Mouse (Mus musculus): ENCODE measurements at regions not wholly inside any gene's neighbourhood (a gene's known extent, or its start where the extent isn't known, plus 50 kb on each side); places are given as distances from the start of the nearest gene placed in this dataset.
A peak's percentile ranks its signal among the peaks of the same experiment; 100 is the strongest.
"Not testable (repeated sequence)": the region's sequence is repeated elsewhere in the genome, so short reads cannot be mapped to it uniquely, and the experiment has no call there.

DNA sequence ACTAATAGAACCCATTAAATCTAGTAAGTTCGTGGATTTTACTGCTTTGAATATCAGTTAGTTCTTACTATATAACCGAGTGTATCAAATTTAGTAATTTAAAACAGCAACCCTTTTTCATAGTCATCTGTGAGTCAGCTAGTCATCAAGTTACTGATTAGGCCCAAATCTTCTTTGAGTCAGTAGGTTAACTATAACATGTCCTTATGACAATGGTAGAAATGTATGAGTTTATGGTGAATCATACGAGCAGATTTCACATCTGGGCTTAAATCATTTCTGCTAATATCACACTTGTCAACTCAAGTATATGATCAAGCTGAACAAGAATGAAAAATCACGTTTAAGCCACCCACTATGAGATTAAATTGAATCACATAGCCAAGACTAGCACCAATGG lies 226.7 kb upstream of the Arx start:
- H3K27ac ChIP-seq (ENCODE audit: low read depth, low read length), result no peak overlapping the region
- no peaks in the 10 kb centered on the region for H3K9me3 ChIP-seq (ENCODE audit: control insufficient read depth, low read length)
- H3K27me3 ChIP-seq (ENCODE audit: control insufficient read depth, insufficient read depth, low read length), result no peaks in the 10 kb centered on the region
- H3K4me1 ChIP-seq (ENCODE audit: control insufficient read depth, insufficient read depth, low read length), result no peaks in the 10 kb centered on the region
- ATAC-seq (ENCODE audit: low read depth), result no peak
- WGBS, result 73% methylated on average over 4 of the region's 4 CpGs
- H3K4me3 ChIP-seq (ENCODE audit: low read depth, low read length), result no peak overlapping the region
- H3K4me2 ChIP-seq (ENCODE audit: low read depth, low read length), result no peak overlapping the region
- H3K36me3 ChIP-seq (ENCODE audit: control insufficient read depth, insufficient read depth, low read length), result no peaks in the 10 kb centered on the region
- H3K9ac ChIP-seq (replicated peaks; ENCODE audit: low read depth, low read length), result no peak overlapping the region

DNA sequence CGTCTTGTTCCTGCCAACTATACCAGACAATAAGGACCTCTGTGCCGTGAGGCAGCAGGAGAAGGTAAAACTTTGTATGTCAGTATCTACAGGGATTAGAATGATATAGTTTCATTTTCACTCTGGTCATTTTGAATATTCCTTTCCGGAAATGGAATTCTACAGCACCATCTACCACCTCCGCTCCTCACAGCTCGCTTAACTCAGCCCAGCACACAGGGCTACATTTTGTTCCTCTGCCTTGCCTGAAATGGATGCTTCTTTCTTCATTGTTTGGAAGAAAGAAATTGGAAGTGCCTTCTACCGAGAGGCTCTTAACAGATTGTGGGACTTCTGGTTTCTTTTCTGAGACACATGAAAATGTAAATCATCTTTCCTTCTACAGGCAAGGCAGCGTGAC lies 217.4 kb upstream of the Arx start:
- no peak for ATAC-seq (ENCODE audit: low read depth)

DNA sequence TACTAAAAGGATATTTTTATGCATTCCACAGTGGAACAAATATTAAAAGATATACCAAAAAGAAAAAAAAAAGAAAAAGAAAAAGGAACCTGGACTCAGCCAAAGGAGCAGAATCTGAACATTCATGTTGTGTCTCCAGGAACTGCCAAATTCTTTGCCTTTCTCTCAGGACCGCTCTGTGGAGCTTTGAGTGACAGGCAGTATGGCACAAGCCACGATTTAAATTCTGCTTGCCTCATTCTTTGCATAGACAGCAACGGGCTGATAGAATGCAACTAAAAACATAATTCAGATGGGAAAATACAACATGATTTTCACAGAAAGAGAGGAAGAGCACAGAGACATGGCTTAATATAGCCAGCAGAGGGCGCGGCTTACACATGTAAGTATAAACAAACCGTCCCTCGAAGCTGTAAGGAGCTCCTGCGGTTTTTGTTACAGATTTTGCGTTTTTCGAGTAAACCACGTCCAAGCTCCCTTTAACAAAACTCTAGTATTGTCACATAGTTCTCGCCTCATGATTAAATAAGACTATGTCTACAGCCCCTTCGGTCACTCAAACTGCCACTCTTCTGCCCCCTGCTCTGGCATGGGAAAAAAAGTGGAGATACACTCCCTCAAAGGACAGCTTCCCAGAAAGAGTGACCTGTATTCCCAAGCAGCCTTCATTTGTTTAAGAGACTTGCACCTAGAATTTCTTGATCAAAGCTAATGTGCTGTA lies 216.5 kb upstream of the Arx start:
- Histone ChIP-seq H3K9ac (replicated peaks; ENCODE audit: low read depth, low read length) (no peak overlapping the region), H3K4me2 (ENCODE audit: low read depth, low read length) (peak overlapping the region; percentile 37; the same call in 1 of the 2 replicates), H3K4me3 (ENCODE audit: low read depth, low read length) (no peak overlapping the region), H3K4me1 (ENCODE audit: control insufficient read depth, insufficient read depth, low read length) (no peaks in the 10 kb centered on the region), H3K27ac (ENCODE audit: low read depth, low read length) (no peak overlapping the region), H3K27me3 (ENCODE audit: control insufficient read depth, insufficient read depth, low read length) (no peaks in the 10 kb centered on the region), H3K9me3 (ENCODE audit: control insufficient read depth, low read length) (no peaks in the 10 kb centered on the region), H3K36me3 (ENCODE audit: control insufficient read depth, insufficient read depth, low read length) (no peaks in the 10 kb centered on the region)
- peak; percentile 68; the same call in 1 of the 2 replicates for ATAC-seq (ENCODE audit: low read depth)
- WGBS, result 11% methylated on average over 13 of the region's 13 CpGs

More for the DNA sequence above, 217.4 kb upstream of the Arx start:
- no peak overlapping the region for H3K27ac ChIP-seq (ENCODE audit: low read depth, low read length)
- H3K4me3 ChIP-seq (ENCODE audit: low read depth, low read length), result no peak overlapping the region
- H3K4me2 ChIP-seq (ENCODE audit: low read depth, low read length), result no peak overlapping the region
- no peaks in the 10 kb centered on the region for H3K27me3 ChIP-seq (ENCODE audit: control insufficient read depth, insufficient read depth, low read length)
- no peaks in the 10 kb centered on the region for H3K36me3 ChIP-seq (ENCODE audit: control insufficient read depth, insufficient read depth, low read length)
- no peaks in the 10 kb centered on the region for H3K9me3 ChIP-seq (ENCODE audit: control insufficient read depth, low read length)
- WGBS, result 62% methylated on average over 7 of the region's 7 CpGs
- no peaks in the 10 kb centered on the region for H3K4me1 ChIP-seq (ENCODE audit: control insufficient read depth, insufficient read depth, low read length)
- no peak overlapping the region for H3K9ac ChIP-seq (replicated peaks; ENCODE audit: low read depth, low read length)

DNA sequence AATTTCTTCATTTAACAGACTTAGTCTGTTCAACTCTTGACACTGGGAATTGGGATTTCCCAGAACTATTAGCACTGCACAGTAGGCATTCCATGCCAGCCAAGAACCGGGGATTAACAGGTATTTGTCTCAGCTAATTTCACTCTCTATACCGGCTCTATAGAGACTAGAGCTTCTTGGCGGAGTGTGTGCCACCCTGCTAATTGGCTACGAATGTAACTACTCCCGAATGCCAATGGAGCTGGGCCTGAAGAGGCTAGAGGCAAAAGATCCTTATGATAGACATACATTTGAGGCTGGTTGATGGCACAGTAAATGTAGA lies 216.0 kb upstream of the Arx start:
- H3K27me3 ChIP-seq (ENCODE audit: control insufficient read depth, insufficient read depth, low read length), result no peaks in the 10 kb centered on the region
- H3K9me3 ChIP-seq (ENCODE audit: control insufficient read depth, low read length), result no peaks in the 10 kb centered on the region
- no peak overlapping the region for H3K4me3 ChIP-seq (ENCODE audit: low read depth, low read length)
- no peak overlapping the region for H3K4me2 ChIP-seq (ENCODE audit: low read depth, low read length)
- H3K27ac ChIP-seq (ENCODE audit: low read depth, low read length), result no peak overlapping the region
- no peak overlapping the region for H3K9ac ChIP-seq (replicated peaks; ENCODE audit: low read depth, low read length)
- 50% methylated on average over 5 of the region's 5 CpGs for WGBS
- no peaks in the 10 kb centered on the region for H3K36me3 ChIP-seq (ENCODE audit: control insufficient read depth, insufficient read depth, low read length)
- ATAC-seq (ENCODE audit: low read depth), result 0 out of 2 replicates have a peak, but pooled peaks have one; percentile 34
- H3K4me1 ChIP-seq (ENCODE audit: control insufficient read depth, insufficient read depth, low read length), result no peaks in the 10 kb centered on the region

DNA sequence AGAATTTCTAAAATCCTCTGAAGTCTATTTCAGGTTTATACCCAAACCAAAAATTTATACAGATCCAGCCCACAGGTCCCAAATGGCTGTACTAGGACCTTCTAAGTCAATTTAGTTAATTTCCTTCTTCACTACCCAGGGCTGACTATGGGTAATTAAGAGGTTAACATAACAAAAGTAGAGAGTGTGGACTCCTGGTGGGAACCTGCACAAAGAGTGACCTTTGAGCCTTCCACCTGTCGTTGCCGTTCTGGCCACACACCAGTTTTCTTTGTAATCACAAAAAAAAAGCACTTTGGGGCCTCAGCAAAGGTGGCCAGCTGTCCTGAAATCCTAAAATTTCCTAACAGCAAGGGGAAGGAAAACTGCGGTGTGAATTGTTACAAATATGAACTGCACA lies 197.3 kb upstream of the Arx start:
- Histone ChIP-seq H3K9ac (replicated peaks; ENCODE audit: low read depth, low read length) (no peak overlapping the region), H3K9me3 (ENCODE audit: control insufficient read depth, low read length) (no peaks in the 10 kb centered on the region), H3K36me3 (ENCODE audit: control insufficient read depth, insufficient read depth, low read length) (no peaks in the 10 kb centered on the region), H3K4me3 (ENCODE audit: low read depth, low read length) (no peak overlapping the region), H3K4me1 (ENCODE audit: control insufficient read depth, insufficient read depth, low read length) (no peaks in the 10 kb centered on the region), H3K27me3 (ENCODE audit: control insufficient read depth, insufficient read depth, low read length) (no peaks in the 10 kb centered on the region), H3K4me2 (ENCODE audit: low read depth, low read length) (no peak overlapping the region), H3K27ac (ENCODE audit: low read depth, low read length) (no peak overlapping the region)
- 24% methylated on average over 3 of the region's 3 CpGs for WGBS
- ATAC-seq (ENCODE audit: low read depth), result no peak

DNA sequence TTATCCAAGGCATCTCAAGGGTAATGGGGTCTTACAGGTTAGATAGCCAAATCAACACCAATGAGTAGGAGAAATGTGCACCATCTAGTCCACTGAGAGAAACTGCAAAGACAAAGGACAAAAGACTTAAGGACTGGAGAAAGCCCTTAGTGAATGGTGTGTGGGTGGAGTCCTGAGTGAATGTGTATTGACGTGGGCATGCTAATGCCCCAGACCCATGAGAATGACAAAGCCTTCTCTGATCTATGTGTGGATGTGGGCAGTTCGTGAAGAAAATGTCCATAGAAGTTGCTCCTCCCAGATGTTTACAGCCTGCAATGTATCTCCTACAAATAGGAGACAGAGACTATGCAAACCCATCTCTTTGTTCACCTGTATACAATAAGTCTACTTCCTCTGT lies 188.7 kb upstream of the Arx start:
- Histone ChIP-seq H3K4me3 (ENCODE audit: low read depth, low read length) (no peak overlapping the region), H3K4me2 (ENCODE audit: low read depth, low read length) (no peak overlapping the region), H3K4me1 (ENCODE audit: control insufficient read depth, insufficient read depth, low read length) (no peaks in the 10 kb centered on the region), H3K9ac (replicated peaks; ENCODE audit: low read depth, low read length) (no peak overlapping the region), H3K27ac (ENCODE audit: low read depth, low read length) (no peak overlapping the region), H3K9me3 (ENCODE audit: control insufficient read depth, low read length) (no peaks in the 10 kb centered on the region), H3K27me3 (ENCODE audit: control insufficient read depth, insufficient read depth, low read length) (no peaks in the 10 kb centered on the region), H3K36me3 (ENCODE audit: control insufficient read depth, insufficient read depth, low read length) (no peaks in the 10 kb centered on the region)
- no peak for ATAC-seq (ENCODE audit: low read depth)
- 42% methylated on average over 2 of the region's 2 CpGs for WGBS

DNA sequence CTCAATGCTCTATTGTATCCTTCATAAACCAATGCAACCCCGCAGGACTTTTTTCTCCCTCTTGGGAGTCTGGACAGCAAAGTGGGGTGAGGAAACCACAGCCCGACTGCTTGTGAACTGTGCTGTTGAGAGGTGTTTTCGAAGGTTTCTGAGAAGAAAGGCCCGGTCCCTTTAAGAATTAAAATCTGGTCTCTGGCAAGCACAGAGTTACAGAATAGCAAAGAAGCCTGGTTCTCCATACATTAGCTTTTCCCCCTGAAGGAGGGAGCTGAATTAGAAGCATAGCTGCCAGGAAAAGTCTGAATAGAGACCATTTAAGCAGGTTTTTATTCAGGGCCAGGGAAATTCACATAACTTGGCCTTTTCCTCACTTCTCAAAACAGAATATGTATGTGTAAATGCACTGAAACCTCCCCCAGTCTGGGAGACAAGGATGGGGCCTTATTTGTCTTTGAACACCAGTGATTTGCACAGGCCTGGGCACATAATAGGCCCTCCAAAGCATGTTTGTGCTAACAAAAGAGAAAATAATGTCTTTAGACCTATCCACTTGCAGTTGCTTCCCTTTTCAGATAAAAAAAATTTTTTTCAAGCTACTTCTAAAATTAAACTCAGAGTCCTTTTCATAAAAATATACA lies 178.2 kb upstream of the Arx start:
- Histone ChIP-seq H3K9ac (replicated peaks; ENCODE audit: low read depth, low read length) (no peak overlapping the region), H3K4me3 (ENCODE audit: low read depth, low read length) (no peak overlapping the region)

DNA sequence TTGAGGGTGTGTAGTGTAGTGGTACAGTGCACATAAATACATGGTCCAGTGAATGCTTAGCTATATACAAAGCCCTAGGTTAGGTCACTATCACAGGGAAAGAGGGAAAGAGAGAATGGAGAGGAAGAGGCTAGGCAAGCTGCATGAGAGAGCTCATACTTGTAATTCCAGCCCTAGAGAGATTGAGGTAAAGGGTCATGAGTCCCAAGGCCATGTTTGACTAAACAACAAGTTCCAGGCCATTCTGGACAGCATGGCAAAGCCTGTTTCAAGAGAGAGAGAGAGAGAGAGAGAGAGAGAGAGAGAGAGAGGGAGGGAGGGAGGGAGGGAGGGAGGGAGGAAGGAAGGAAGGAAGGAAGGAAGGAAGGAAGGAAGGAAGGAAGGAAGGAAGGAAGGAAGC lies 131.9 kb upstream of the Arx start:
- not testable (repeated sequence) for H3K4me2 ChIP-seq (ENCODE audit: low read depth, low read length); H3K27me3 ChIP-seq (ENCODE audit: control insufficient read depth, insufficient read depth, low read length); H3K9ac ChIP-seq (replicated peaks; ENCODE audit: low read depth, low read length); H3K4me3 ChIP-seq (ENCODE audit: low read depth, low read length); H3K9me3 ChIP-seq (ENCODE audit: control insufficient read depth, low read length); H3K27ac ChIP-seq (ENCODE audit: low read depth, low read length); H3K4me1 ChIP-seq (ENCODE audit: control insufficient read depth, insufficient read depth, low read length); ATAC-seq (ENCODE audit: low read depth); H3K36me3 ChIP-seq (ENCODE audit: control insufficient read depth, insufficient read depth, low read length)

More for the DNA sequence above, 178.2 kb upstream of the Arx start:
- WGBS, result 67% methylated on average over 4 of the region's 4 CpGs
- no peaks in the 10 kb centered on the region for H3K9me3 ChIP-seq (ENCODE audit: control insufficient read depth, low read length)
- no peak overlapping the region for H3K4me2 ChIP-seq (ENCODE audit: low read depth, low read length)
- H3K4me1 ChIP-seq (ENCODE audit: control insufficient read depth, insufficient read depth, low read length), result no peaks in the 10 kb centered on the region
- no peak overlapping the region for H3K27ac ChIP-seq (ENCODE audit: low read depth, low read length)
- no peaks in the 10 kb centered on the region for H3K36me3 ChIP-seq (ENCODE audit: control insufficient read depth, insufficient read depth, low read length)
- ATAC-seq (ENCODE audit: low read depth), result no peak
- no peaks in the 10 kb centered on the region for H3K27me3 ChIP-seq (ENCODE audit: control insufficient read depth, insufficient read depth, low read length)

DNA sequence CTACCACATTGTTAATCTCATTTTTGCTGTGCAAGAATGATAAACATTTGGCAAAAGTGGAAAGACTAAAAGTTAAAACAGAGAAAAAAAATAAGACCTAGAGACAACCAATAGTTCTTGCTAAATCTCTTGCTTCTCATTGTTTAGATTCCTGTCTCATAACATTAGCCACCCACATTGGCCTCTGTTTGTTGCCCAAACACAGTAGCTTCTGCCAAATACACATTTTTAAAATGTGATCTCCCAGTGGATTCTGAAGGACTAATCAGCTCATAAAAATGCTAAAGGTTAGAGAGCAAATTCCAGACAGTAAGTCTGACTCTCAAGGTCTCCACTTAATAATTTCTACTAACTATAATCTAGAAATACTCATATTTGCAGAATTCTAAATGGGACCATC lies 127.1 kb upstream of the Arx start:
- no peak overlapping the region for H3K9ac ChIP-seq (replicated peaks; ENCODE audit: low read depth, low read length)
- no peak overlapping the region for H3K4me2 ChIP-seq (ENCODE audit: low read depth, low read length)
- H3K27ac ChIP-seq (ENCODE audit: low read depth, low read length), result no peak overlapping the region
- no peak for ATAC-seq (ENCODE audit: low read depth)
- H3K4me1 ChIP-seq (ENCODE audit: control insufficient read depth, insufficient read depth, low read length), result no peaks in the 10 kb centered on the region
- no peaks in the 10 kb centered on the region for H3K27me3 ChIP-seq (ENCODE audit: control insufficient read depth, insufficient read depth, low read length)
- H3K36me3 ChIP-seq (ENCODE audit: control insufficient read depth, insufficient read depth, low read length), result no peaks in the 10 kb centered on the region
- no peaks in the 10 kb centered on the region for H3K9me3 ChIP-seq (ENCODE audit: control insufficient read depth, low read length)
- H3K4me3 ChIP-seq (ENCODE audit: low read depth, low read length), result no peak overlapping the region

All from neural tube, embryonic 14.5 days (tissue).